Mouse (Mus musculus) B cell, adult 2 months (primary cell): ENCODE measurements around the gene Washc2.

ENCODE experiments used
- DNase-seq, 2 experiments: peaks; one replicate each; pipeline ENCODE4 v3.0.0; 2022

Gene Washc2

GRCm38 (mm10) chr6:116264018-116264651, 56.3 kb downstream of the Washc2 start, which contains the start of gene Zfand4:
Gene Zfand4, plus strand, starts transcription at chr6:116264222.
- peak; percentile 91 to 94 for DNase-seq

- no peak for DNase-seq
Measured at GRCm38 (mm10) chr6:116264836-116265235, 57.0 kb downstream of the Washc2 start.

- no peak for DNase-seq
Measured at GRCm38 (mm10) chr6:116265603-116266002, 57.8 kb downstream of the Washc2 start.

- DNase-seq, result no peak
Measured at GRCm38 (mm10) chr6:116266273-116267109, 58.7 kb downstream of the Washc2 start.

DNA sequence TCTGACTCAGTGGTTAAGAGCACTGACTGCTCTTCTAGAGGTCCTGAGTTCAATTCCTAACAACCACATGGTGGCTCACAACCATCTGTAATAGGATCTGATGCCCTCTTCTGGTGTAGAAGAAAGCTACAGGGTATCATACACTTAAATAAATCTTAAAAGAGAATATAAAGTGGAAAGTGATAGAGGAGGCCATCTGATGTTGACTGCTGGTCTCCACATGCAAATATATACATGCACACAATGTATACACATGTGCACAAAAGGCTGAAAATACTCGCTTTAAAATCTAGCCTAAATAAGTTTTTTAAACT, 59.2 kb downstream of the Washc2 start:
- DNase-seq, result no peak

- DNase-seq, result no peak
Measured at GRCm38 (mm10) chr6:116275695-116276094, 67.9 kb downstream of the Washc2 start.

DNA sequence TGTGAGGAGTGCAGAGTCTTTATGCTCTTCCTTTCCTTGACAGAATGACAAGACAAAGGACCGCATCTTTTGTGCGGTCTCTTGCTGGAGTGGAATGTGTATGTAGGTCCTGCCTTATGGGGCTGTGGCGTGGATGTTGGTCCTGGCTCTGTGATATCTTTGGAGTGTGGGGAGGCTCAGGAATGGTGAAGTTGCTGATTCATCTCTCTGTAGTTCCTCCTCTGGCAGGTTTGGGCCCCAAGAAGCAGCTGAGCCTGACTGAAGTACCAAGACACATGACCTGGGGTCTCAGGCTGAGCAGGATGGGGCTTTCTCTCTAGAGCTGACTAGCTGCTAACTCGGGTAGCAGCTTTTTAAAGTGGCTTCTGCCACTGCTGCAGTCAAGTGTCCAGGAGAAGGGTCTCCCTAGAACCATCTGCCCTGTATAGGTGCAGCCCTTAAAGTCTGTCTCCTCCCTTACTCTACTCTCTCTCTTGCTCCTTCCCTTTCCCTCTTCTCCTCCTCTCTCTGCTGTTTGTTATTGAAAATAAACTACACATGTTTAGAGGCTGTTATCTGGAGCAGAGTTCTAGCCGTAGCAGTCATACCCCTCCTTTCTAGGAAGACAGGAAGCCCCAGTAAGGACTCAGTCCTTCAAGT, 71.0 kb downstream of the Washc2 start:
- no peak for DNase-seq

- no peak for DNase-seq
Measured at GRCm38 (mm10) chr6:116281014-116281413, 73.2 kb downstream of the Washc2 start.

DNA sequence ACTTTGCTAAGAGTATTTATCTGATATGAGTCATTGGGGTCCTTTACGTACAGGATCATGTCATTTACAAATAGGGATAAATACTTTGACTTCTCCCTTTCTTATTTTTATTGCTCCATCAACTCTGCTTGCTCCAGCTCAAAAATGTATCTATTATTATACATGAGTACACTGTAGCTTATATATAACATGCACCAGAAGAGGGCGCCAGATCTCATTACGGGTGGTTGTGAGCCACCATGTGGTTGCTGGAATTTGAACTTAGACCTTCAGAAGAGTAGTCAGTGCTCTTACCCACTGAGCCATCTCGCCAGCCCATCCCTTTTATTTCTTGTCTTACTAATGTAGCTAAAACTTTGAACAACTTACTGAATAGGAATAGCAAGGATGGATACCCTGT, 74.7 kb downstream of the Washc2 start:
- peak; percentile 67 to 68 for DNase-seq

DNA sequence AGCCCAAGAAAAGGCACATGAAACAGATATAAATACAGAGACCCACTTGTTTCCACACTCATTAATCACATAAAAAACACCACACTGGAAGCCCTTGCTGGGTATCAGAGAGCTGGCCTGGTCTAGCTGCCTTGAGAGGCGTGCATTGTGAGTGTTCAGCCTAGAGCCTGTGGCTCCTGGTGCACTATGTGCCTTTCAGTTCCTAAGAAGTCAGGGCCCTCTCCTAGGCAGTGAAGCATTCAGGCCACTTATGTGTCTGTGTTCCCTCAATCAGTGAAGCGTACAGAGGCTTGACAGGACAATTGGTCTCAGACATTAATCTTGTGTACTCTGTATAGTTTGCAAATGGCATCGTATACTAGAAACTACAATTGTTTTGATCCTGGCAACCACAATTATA, 75.4 kb downstream of the Washc2 start:
- no peak for DNase-seq

DNA sequence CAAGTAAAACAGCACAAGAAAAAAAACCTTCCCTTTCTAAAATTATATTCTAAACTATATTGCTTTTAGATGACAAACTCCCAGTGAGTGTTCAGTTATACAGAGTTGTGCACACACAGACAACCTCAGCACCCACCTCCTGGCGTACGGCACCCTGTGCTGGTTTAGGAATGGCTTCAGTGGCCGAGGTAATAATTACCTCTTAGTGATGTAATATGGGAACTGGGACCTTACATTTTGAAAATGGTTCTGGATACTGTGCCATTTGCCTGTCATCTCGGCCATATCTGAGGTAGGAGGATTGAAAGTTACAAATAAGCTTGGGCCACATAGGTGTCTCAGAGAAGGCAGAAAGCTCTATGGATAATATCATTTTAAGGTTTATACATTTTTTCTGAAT, 78.5 kb downstream of the Washc2 start:
- DNase-seq, result no peak

- DNase-seq, result no peak
Measured at GRCm38 (mm10) chr6:116286870-116287575, 79.2 kb downstream of the Washc2 start.

DNA sequence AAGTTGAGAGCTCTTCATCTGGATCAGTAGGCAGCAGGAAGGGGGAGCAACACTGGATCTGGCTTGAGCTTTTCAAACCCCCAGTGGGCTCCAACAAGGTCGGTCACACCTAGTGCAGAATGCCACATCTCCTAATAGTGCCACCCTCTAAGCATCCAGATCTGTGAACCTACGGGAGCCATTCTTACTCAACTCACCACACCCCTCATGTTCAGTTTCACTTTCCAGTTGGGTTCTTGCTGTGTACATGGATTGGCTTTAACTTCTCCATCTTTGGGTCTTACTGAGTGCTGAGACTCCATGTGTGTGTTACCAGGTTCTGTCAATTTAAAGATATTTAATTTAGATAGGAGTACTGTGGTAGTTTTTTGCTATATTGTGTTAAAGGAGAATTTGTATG, 103.6 kb downstream of the Washc2 start:
- no peak for DNase-seq
